Mouse (Mus musculus) layer of hippocampus, postnatal 14 days (tissue): ENCODE measurements around the gene March6. TPM values are rescaled to one million over a fixed set of nuclear protein-coding genes. Genes with fewer than 3 reads are reported as not detected.

ENCODE experiments used
- DNase-seq, 2 experiments: peaks; one replicate each; pipeline ENCODE4 v3.0.0; 2021 to 2022; ENCODE audit warnings: low spot score in 2 of 2, mixed read lengths in 1 of 2
- long read RNA-seq, 2 experiments: library from polyadenylated mRNA; stranded (forward); transcript quantifications; one replicate each; pipeline ENCODE4 v2.0.0; 2021
- total RNA-seq, 2 experiments: library from RNA; stranded (reverse); gene quantifications; 2 replicates each; pipeline ENCODE4 v1.2.3; 2021

March6 gene
- total RNA-seq = 100 to 1,000 TPM; 203 to 213 TPM
- long read RNA-seq, experiment 1, full-length matches to known transcripts = 31 of 52 reads
- long read RNA-seq, experiment 1, partial matches to known transcripts = 7 of 52 reads
- long read RNA-seq, experiment 1, other reads (novel, unspliced or antisense) = 14 of 52 reads
- long read RNA-seq, experiment 2, full-length matches to known transcripts = 25 of 54 reads
- long read RNA-seq, experiment 2, partial matches to known transcripts = 11 of 54 reads
- long read RNA-seq, experiment 2, other reads (novel, unspliced or antisense) = 18 of 54 reads

DNA sequence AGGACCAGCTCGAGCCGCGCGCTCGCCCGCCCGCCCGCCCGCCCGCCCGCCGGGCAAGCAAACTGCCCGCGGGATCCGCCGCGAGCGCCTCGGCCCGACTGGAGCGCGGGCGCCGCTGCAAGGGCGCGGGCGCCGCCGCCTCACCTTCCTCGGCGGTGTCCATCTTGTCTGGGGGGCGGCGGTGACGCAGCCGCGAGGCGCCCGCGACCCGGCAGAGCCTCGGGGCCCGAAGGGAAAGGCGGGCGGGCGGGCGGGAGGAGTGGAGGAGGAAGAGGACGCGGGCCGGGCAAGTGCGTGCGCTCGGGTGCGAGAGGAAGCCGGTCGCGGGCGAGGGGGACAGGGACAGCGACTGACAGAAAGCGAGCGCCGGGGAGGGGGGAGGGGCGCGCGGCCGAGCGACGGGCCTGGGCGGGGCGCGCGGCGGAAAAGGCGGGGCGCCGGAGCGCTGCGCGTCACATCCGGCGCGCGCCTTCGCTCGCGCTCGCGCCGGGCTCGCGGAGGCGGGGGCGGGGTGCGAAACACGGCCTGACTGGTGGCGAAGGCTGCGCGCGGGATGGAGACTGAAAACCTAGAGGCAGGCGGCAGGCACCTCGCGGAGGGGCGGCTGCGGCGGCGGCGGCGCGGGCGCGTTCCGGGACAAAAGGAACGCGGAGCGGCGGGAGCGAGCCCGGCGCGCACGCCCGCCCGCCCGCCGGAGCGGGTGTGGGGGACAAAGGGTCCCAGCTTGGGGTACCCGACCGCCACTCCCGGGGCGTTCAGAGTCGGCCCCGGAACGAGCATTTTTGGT lies at the start of gene March6:
Gene March6 (minus strand): TSS at position 395 of the 787 bp plus-strand sequence.
- peak; percentile 88 to 93 for DNase-seq

DNA sequence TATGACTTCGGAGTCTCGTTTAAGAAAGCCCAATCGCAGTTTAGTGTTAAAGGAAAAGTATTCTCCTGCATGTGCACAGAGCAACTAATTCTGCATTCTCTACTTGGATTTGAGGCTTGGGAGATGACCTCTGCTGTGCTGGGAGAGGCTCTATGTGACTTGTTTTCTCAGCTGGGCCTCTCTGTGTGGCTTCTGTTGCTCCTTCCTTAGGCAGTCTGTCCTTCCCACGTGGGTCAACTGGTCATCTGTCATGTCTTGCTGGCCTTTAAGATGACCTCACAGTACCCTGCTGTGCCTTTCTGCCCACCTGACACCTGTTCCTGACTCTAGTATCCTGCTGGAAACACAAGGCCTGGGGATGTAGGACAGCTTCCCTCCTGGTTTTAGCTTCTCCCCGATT lies 45.2 kb upstream of the March6 start:
- no peak for DNase-seq

DNA sequence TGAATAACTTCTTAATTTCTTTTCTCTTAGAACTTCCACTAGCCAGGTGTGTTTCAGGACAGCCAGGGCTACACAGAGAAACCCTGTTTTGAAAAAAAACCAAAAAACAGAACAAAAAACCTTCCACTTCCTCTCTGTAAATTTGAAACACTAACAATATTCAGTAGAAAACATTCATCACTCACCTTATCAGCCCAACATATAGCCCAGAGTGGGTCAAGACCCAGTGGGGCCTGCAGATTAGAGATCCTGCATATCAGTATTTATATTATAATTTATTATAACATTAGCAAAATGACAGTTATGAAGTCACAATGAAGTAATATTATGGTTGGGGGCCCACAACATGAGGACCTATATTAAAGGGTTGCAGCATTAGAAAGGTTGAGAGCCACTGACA lies 42.8 kb upstream of the March6 start:
- no peak for DNase-seq

DNA sequence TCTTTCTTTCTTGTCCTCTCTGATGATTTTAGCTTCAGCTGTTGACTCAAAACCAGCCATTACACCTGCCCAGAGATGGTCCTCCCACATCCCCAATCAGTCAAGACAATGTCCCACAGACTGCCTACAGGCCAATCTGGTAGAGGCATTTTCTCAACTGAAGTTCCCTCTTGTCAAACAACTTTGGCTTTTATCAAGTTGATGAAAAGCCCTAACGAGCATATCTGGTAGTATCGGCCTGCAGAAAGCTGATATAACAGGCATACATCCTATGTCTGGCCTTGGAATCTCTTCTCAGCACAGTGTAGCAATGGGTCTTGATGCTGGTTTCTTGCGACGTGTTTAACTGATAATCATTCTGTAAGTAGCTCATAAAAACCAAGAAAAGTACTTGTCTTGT lies 42.4 kb upstream of the March6 start:
- no peak for DNase-seq

DNA sequence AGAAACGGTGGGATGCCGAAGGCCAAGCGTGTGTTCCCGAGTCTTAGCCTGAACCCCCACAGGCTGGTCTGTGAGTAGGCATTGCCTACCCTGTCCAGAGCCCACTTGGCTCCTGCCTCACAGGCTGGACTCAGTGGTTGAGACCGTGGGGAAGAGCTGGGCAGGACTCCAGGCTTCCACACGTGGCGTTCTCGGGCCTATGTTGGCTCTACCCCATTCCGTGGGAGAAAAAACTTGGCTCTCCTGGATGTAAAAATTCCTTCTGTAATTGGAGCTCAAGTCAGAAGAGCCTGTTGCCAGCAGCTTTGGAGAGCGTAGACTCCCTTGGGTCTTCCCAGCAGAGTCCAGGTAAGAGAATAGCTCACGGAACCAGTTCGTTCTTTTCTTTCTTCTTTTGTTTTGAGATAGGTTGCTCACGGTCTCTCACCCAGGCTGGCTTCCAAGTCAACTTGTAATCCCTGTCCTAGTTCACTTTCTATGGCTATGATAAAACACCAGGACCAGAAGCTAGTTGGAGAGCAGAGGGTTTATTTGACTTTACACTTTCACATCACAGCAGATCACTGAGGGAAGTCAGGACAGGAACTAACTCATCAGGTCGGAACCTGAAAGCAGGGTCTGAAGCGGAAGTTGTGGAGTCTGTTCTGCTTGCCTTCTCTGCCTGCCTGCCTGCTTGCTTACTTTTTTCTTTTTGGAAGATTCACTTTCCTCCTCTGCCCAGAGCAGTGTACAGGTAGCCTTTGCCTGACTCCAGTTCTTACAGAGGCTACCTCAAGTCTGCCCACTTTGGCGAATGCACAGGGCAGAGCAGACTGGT lies 41.3 kb upstream of the March6 start:
- no peak for DNase-seq

DNA sequence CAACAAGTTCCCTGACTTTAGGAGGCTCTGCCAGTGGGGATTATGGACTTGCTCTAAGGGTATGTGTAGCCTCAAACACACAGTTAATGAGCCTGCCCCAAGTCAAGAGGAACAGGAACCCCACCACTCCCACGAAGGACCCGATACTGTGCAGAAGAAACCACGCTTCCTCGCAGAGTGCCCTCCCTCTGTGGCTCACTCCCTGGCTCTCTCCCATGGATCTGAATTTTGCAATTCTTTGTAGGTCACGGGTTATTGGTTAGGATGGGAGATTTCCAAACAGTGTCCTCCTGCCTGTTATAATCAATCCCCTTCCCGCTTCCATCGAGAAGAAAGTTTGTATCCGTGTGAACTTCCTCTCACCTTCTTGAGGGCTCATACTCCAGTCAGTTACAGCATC lies 40.1 kb upstream of the March6 start:
- DNase-seq = no peak

DNA sequence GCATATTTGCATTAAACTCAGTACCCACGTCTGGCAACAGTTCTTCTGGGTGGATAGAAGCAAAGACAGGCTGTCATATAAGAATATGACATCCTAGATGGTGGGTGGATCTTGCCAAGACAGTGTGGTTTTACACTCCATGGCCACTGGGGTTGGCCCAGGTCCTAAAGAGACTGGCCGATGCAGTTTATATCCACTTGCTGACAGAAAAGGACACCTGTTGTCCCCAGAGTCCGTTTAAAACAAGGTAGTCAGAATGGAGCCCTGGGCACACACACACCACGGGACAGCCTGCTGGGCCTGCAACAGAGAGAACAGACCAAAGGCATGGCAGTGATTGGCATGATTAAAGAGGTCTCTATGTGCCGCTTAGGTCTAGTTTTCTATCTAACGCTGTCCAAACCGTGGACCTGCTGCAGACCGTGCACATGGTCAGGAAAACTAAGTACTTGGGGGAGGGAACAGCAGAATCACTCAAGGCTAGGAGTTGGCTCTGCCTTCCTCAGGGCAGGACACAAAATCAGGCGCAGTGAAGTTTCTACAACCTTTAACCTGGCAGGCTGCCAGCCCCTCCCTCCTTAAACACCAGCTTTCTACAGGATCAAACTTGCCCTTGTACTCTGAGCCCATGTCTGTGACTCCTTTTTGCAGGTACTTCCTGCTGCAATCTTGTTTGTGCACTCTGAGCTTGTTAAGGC lies 38.6 kb upstream of the March6 start:
- DNase-seq = no peak

DNA sequence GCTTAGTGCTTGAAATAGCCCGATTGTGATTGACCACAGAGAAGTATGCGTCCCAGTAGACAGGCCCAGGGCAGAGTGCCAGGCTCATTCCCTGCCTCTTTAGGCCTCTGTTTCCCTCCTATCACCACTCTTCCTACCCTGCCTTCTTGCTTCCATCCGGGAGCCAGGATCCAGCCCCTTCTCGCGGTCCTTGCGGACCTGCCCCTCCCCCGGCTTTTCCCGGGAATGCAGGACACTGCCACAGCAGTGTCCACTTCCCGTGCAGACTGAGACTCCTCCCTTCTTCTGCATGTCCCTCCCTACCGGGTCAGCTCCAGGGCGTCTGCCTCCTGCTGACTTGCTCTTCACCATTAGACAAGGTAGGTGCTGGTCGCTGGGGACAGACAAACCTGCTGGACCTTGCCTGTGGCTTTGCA lies 37.7 kb upstream of the March6 start:
- DNase-seq = no peak

DNA sequence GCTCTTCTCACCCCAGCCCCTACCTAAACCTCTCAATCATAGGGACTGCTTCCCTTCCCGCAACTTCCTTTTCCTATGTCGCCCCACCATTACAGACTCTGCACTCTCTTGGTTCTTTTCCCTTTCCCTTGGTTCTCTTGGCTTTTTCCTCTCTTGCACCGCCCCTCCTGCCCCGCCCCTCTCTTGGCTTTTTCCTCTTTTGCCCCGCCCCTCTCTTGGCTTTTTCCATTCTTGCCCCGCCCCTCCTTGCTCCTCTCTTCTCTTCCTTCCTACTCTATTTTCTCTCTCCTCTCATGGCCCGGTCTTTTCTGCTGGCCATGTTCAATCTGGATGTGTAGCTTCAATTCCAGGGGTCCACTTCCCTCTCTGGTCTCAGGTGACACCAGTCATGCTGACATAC lies 36.6 kb upstream of the March6 start:
- no peak for DNase-seq

DNA sequence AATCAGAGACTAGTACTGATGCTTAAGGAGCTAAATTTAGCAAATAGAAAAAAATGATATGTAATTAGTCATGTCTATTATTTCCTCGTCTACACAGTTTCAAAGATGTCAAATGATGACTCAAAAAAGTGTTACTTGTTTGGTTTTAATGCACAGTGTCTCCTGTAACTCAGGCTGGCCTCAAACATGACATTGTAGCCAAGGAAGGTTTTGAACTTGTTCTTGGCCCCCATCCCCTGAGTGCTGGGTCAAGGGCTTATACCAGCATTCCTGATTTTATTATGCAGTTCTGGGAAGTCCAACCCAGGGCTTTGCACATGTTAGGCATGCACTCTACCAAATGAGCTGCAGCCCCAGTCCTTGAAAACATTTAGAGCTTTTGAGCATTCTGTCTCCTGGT lies 34.9 kb upstream of the March6 start:
- DNase-seq = no peak

DNA sequence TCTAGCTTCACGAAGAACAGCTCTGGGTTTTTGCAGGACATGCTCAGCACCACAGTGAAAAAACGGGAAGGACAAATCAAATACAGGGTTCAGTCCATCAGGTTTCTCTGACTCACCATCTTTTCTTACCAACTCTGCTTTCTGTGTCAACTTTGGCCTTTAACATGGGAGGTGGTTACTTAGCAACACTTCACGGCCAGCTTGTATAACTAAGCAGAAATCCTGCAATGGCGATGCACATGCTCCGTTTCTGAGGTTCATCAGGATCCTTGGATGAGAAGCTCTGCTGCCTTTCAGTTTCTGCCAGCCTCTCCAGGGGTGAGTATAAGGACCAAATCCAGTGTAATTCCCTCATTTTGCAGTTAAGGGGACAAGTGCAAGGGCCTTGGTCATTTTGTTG lies 34.3 kb upstream of the March6 start, which contains the start of gene Cmbl:
Gene Cmbl (plus strand): TSS at position 206 of the 400 bp plus-strand sequence.
- DNase-seq = no peak

DNA sequence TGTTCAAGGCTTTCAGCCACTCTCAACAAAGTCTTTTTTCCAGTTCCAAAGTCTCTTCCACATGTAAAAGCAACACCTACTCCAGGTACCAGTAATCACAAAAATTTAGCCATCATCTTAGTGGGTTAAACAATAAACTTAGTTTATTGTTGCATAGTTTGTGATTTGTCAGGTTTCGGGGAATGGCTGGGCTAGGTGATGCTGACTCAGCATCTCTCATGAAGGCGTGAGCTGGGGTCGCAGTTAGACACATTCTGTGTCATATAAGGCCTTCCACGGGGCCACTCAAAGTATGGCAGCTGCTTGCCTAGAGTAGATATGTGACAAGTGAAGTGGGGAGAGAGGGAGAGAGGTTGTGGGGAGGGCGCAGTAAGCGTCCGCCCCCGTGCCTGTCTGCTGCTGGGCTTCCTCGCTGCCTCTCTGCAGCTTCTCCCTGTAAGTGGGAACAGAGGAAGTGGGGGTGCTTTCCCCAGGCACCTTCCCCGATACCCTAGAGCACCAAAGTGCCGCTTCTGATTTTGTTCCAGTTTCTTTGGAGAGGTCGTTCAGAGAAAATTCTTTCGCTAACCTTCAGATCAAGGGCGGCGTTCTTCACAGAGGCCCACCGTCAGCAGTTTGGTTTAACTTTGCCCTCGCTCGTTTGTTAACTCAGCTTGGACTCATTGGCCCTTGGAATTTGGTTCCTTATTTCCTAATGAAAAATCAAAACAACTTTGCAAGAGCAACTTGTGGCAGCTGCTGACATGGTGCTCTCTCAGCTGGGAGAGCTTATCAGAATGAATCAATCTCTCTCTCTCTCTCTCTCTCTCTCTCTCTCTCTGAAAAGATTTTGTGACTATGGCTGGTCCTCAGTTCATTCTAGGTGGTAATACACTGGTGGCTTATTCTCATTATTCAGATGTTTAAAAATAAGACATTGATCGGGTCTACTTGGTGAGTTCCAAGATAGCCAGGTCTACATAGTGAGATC lies 33.0 kb upstream of the March6 start:
- DNase-seq = no peak

DNA sequence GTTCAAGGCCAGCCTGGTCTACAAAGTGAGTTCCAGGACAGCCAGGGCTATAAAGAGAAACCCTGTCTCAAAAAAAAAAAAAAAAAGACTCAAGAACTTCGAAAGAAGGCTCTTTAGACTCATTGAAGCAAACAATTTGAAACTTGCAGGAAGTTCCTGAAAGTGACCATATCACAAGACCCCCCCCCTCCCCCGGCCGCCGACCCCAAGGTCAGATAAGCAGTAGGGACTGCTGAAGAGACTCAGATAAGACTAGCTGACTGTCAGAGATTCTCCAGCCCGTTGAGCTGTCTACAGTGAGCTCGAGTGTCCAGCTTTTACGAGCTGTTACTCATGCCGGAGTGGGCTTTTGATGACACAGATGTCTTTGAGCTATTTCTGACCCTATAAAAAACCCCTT lies 32.0 kb upstream of the March6 start:
- no peak for DNase-seq

DNA sequence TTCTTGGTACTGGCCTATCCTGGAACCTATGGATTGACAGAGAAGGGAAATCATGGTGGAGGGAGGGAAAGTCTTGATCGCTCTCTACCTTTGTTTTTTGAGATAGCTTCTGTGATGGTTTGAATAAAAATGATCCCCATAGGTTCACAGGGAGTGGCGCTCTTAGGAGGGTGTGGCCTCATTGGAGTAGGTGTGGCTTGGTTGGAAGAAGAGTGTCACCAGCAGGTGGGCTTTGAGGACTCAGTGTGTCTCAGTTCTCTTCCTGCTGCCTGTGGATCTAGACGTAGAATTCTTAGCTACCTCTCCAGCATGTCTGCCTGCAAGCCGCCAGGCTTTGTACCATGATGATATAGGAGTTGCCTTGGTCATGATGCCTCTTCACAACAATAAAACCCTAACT lies 31.1 kb upstream of the March6 start:
- DNase-seq = no peak

DNA sequence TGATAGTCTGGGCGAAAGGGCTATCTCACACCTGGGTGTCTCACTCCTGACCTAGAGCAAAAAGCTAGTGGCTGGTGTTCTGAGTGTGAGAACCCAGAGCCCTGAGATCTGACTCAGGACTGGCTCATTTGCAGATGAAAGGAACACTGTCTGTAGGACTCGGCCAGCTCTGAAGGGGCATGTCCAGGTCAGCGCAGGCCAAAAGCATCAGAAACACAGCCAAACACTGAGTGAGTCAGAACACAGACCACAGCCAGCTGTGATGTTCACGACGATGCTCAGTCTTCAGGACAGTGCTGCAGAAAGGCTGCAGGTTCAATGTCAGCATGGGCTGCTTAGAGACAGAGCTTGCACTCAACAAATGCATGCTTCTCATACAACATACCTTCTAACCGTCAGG lies 30.5 kb upstream of the March6 start:
- DNase-seq = no peak

DNA sequence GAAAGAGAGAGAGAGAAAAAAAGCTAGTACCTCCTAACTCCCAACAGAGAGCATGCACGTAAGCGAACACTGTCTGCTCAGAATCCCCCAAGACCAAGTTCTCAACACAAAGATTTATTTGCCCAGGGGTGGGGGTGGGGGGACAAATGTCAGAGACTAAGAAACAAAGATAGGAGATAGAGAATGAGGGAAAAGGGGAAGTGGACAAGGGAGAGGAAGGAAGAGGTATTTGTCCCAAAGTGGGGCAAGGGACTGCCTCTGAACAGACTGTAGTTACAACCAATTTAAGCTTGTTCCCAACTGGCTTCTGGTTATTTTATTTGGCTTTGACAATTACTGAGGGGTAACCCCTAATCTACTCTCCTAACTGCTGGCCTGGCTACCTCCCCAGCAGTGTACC lies 24.0 kb upstream of the March6 start:
- no peak for DNase-seq

DNA sequence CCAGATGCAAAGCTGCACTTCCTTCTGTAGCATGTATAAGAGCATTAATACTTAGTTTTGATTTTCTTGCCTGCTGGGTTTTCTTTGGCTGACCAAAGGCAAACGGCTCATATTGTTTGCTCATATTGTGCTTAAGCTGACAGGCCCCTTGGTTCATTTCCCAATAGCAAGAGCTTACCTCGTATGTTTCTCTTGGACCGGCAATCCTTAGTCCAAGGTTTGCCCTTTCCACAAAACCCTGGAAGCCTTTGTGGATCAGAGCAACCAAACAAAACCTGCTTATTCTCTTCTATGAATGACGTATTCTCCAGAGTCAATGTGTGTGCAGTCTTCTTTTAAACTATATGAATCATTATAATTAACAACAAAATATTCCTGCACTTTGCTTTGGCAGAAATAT lies 19.5 kb upstream of the March6 start:
- DNase-seq = no peak

DNA sequence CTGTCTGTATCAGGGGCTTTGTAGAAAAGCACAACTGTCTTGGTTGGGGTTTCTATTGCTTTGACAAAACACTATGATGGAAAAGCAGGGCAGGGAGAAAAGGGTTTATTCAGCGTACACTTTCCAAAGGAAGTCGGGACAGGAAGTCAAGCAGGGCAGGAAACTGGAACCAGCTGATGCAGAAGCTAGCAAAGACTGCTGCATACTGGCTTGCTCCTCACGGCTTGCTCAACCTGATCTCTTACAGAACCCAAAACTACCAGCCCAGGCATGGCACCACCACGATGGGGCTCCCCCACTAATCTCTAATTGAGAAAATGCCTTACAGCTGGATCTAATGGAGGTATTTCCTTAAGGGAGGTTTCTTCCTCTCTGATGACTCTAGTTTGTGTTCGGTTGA lies 16.6 kb upstream of the March6 start:
- no peak for DNase-seq

DNA sequence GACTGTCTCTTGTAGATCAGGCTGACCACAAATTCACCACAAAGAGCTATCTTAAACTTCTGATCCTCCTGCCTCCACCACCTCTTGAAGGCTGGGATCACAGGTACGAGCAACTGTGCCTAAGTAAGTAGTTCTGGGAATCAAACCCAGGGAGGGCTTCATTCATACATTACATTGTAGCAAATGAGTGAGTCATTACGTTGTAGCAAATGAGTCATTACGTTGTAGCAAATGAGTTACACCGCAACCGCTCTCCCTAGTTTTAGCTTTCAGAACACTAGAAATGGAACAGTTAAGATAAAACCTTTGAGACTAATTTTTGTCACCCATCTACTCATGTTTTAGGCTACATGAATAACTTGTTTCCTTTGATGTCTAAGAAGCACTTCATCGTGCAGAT lies 15.4 kb upstream of the March6 start:
- no peak for DNase-seq

DNA sequence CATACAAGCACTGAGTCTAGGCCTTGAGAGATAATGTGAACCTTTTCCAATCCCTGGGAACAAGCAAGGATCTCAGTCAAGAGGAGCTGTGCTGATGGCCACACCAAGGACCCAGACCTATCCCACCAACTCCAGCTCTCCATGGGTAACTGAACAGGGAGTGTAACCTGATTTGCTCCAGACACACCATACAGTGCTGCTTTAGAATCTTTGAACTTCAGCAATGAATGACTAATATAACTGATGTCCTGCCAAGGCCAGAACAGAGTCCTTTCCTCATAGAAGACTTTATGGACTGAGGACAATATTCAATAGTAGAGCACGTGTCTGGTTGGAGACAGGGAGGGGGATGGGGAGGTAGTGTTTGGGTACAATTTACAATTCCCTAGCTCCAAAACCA lies 14.2 kb upstream of the March6 start:
- no peak for DNase-seq
